In the genomic region with DNA sequence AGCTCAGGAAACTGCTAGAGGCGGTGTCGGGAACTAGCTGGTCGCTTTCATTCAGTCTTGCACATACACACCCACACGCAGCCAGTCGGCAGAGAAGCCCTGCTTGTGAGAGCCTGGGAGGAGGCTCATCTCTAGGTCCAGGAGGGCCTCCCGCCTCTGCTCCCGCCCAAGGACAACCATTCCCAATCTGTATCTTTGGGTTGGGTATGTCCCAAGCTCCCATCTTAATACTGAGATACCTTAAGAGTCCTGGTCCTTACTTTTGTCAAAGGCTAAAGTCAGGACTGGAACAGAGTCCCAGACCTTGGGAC, we compare ENCODE assay signal across 8 mouse cellular contexts. TPM values are rescaled to one million over a fixed set of nuclear protein-coding genes. Genes with fewer than 3 reads are reported as not detected.
DNase-seq lines count a peak whose midpoint lies in the region; ATAC-seq and TF ChIP-seq lines count a peak whose summit lies in the region.

No protein-coding gene starts in this region.

- H3K4me2 ChIP-seq in CH12.LX (ENCODE audit: insufficient read depth, low read depth, poor library complexity, severe bottlenecking): peak overlapping the region; percentile 41
- H3K4me2 ChIP-seq in limb, embryonic 14.5 days (replicated peaks; ENCODE audit: low read depth, low read length, severe bottlenecking): peak overlapping the region; percentile 96
- H3K4me2 ChIP-seq in neural tube, embryonic 12.5 days (replicated peaks): peak overlapping the region; percentile 87

- TF ChIP-seq CTCF in CH12.LX (conservative IDR thresholded peaks at IDR 0.05 in 1 of 2, IDR thresholded peaks at IDR 0.05 in 1 of 2; ENCODE audit: low read depth in 2 of 2, low read length in 2 of 2): no peak

- H3K4me3 ChIP-seq in heart, embryonic 10.5 days: peak overlapping the region; percentile 79
- peak overlapping the region; percentile 80 to 99 (median 80) for H3K4me3 ChIP-seq in CH12.LX (replicated peaks in 1 of 3; ENCODE audit: low read depth in 2 of 3, low read length in 2 of 3, poor library complexity in 1 of 3)
- peak overlapping the region; percentile 78 for H3K4me3 ChIP-seq in forebrain, embryonic 10.5 days
- H3K4me3 ChIP-seq in limb, embryonic 14.5 days (replicated peaks; ENCODE audit: low read length): peak overlapping the region; percentile 57
- H3K4me3 ChIP-seq in neural tube, embryonic 12.5 days: peak overlapping the region; percentile 47

- TF ChIP-seq POLR2A in CH12.LX (IDR thresholded peaks at IDR 0.05; ENCODE audit: low read depth, low read length): no peak
- TF ChIP-seq POLR2A in limb, embryonic 14.5 days (IDR thresholded peaks at IDR 0.05; ENCODE audit: borderline replicate concordance, extremely low read depth, insufficient read depth, insufficient read length): no peak

- peaks cover 48% of the 10 kb centered on the region for H3K4me1 ChIP-seq in heart, embryonic 10.5 days
- H3K4me1 ChIP-seq in CH12.LX (ENCODE audit: control insufficient read depth in 1 of 2, insufficient read depth in 2 of 2): peaks cover 35 to 52% of the 10 kb centered on the region in 2 experiments
- H3K4me1 ChIP-seq in forebrain, embryonic 10.5 days: peaks cover 57% of the 10 kb centered on the region
- H3K4me1 ChIP-seq in limb, embryonic 14.5 days (ENCODE audit: control insufficient read depth, insufficient read depth, low read length): peaks cover 21% of the 10 kb centered on the region
- peaks cover 37% of the 10 kb centered on the region for H3K4me1 ChIP-seq in neural tube, embryonic 12.5 days

- DNase-seq in heart, embryonic 10.5 days (ENCODE audit: low spot score): no peak
- no peak for DNase-seq in heart, adult 18-20 months
- no peak for DNase-seq in CH12.LX (ENCODE audit: extremely low read depth)
- no peak for DNase-seq in forebrain, embryonic 10.5 days (ENCODE audit: extremely low spot score, low spot score)
- peak; percentile 23 for DNase-seq in limb, embryonic 14.5 days (ENCODE audit: low spot score)
- no peak for DNase-seq in cerebellum, adult 9-10 months
- no peak for DNase-seq in gastrocnemius, postnatal 4 days (ENCODE audit: low spot score in 2 of 2)

- H3K9ac ChIP-seq in CH12.LX (ENCODE audit: insufficient read depth, low read depth): peak overlapping the region; percentile 61
- H3K9ac ChIP-seq in limb, embryonic 14.5 days (ENCODE audit: low read depth, low read length, severe bottlenecking): peak overlapping the region; percentile 69
- H3K9ac ChIP-seq in neural tube, embryonic 12.5 days: peak overlapping the region; percentile 52

- dilution Hi-C loops in CH12.LX (cut with MboI; ENCODE audit: extremely low pct_ligation_motif_present, extremely low pct_unique_long_range_greater_than_20kb, low sequenced_read_pairs): no loop called here

- H3K79me2 ChIP-seq in CH12.LX (replicated peaks; ENCODE audit: control insufficient read depth, extremely low read depth, insufficient read depth, poor library complexity, severe bottlenecking): peaks cover 6% of the 10 kb centered on the region; the same call in 1 of the 2 replicates

- TF ChIP-seq RAD21 in CH12.LX (IDR thresholded peaks at IDR 0.05; ENCODE audit: low read depth, low read length): no peak

- in situ Hi-C loops in CH12.LX (cut with MboI; ENCODE audit: low pct_ligation_motif_present, low pct_unique_long_range_greater_than_20kb, low sequenced_read_pairs): no loop called here

- H3K9me3 ChIP-seq in heart, embryonic 10.5 days: no peaks in the 10 kb centered on the region
- H3K9me3 ChIP-seq in CH12.LX (replicated peaks; ENCODE audit: low read length): peaks cover 8% of the 10 kb centered on the region
- H3K9me3 ChIP-seq in forebrain, embryonic 10.5 days: no peaks in the 10 kb centered on the region
- no peaks in the 10 kb centered on the region for H3K9me3 ChIP-seq in limb, embryonic 14.5 days (ENCODE audit: control insufficient read depth, low read length)
- H3K9me3 ChIP-seq in neural tube, embryonic 12.5 days: no peaks in the 10 kb centered on the region

- WGBS in heart, embryonic 10.5 days: 5% methylated on average over 7 of the region's 7 CpGs
- WGBS in forebrain, embryonic 10.5 days: 2% methylated on average over 7 of the region's 7 CpGs
- 4% methylated on average over 5 of the region's 7 CpGs for whole genome bisulfite sequencing in limb, embryonic 14.5 days
- WGBS in neural tube, embryonic 12.5 days: 4% methylated on average over 7 of the region's 7 CpGs

- ATAC-seq in limb, embryonic 14.5 days (ENCODE audit: low FRiP score, low read depth): no peak
- no peak for ATAC-seq in neural tube, embryonic 12.5 days (ENCODE audit: low FRiP score, low read depth)

- peak overlapping the region; percentile 89 for H3K27ac ChIP-seq in heart, embryonic 10.5 days
- H3K27ac ChIP-seq in CH12.LX (ENCODE audit: insufficient read depth, low read depth): no peak overlapping the region
- peak overlapping the region; percentile 87 for H3K27ac ChIP-seq in forebrain, embryonic 10.5 days
- H3K27ac ChIP-seq in limb, embryonic 14.5 days (replicated peaks; ENCODE audit: low read depth, low read length): peak overlapping the region; percentile 15
- no peak overlapping the region for H3K27ac ChIP-seq in neural tube, embryonic 12.5 days

- peaks cover 11% of the 10 kb centered on the region; the same call in 1 of the 2 replicates for H3K27me3 ChIP-seq in heart, embryonic 10.5 days (ENCODE audit: insufficient read depth, poor library complexity, severe bottlenecking)
- H3K27me3 ChIP-seq in CH12.LX (replicated peaks): no peaks in the 10 kb centered on the region
- peaks cover 32% of the 10 kb centered on the region for H3K27me3 ChIP-seq in forebrain, embryonic 10.5 days (ENCODE audit: poor library complexity, severe bottlenecking)
- no peaks in the 10 kb centered on the region for H3K27me3 ChIP-seq in limb, embryonic 14.5 days (ENCODE audit: control insufficient read depth, insufficient read depth, low read length)
- H3K27me3 ChIP-seq in neural tube, embryonic 12.5 days (replicated peaks): peaks cover 24% of the 10 kb centered on the region

- H3K36me3 ChIP-seq in heart, embryonic 10.5 days: peaks cover 9% of the 10 kb centered on the region
- peaks cover 8 to 31% of the 10 kb centered on the region in 2 experiments for H3K36me3 ChIP-seq in CH12.LX (replicated peaks in 1 of 2; ENCODE audit: control insufficient read depth in 1 of 2, insufficient read depth in 1 of 2, low read length in 1 of 2)
- H3K36me3 ChIP-seq in forebrain, embryonic 10.5 days (replicated peaks): peaks cover 11% of the 10 kb centered on the region
- H3K36me3 ChIP-seq in limb, embryonic 14.5 days (ENCODE audit: control insufficient read depth, insufficient read depth, low read length): peaks cover 11% of the 10 kb centered on the region
- no peaks in the 10 kb centered on the region for H3K36me3 ChIP-seq in neural tube, embryonic 12.5 days

- no peak for TF ChIP-seq EP300 in CH12.LX (IDR thresholded peaks at IDR 0.05; ENCODE audit: low read length)

RNA-seq across cellular contexts. Expression of gene N4bp3, which starts 0.8 kb away (rescaled TPM):
- polyA plus RNA-seq in heart, embryonic 10.5 days (2016; fragmentation: Nextera tagmentation; extraction: Ambion mirVana): 6.9 and 12.0 TPM in 2 replicates
- total RNA-seq in heart, adult 18-20 months (2021): 10 to 100 TPM in 1 of 2 experiments, 1 to 10 TPM in 1; 9.4 to 11.4 TPM
- total RNA-seq in CH12.LX (2012; rRNA removed): 19.7 and 21.2 TPM in 2 replicates
- total RNA-seq in CH12.LX (2014; rRNA removed): 17.8 and 19.1 TPM in 2 replicates
- 22.1 and 25.4 TPM in 2 replicates for polyA plus RNA-seq in CH12.LX (2012; ENCODE audit: insufficient read length, low read depth)
- polyA plus RNA-seq in forebrain, embryonic 10.5 days (2016; fragmentation: Nextera tagmentation; extraction: Ambion mirVana): 19.4 and 21.1 TPM in 2 replicates
- polyA plus RNA-seq in limb, embryonic 14.5 days (2012; rRNA removed): 22.9 and 27.2 TPM in 2 replicates
- 28.4 and 33.1 TPM in 2 replicates for polyA plus RNA-seq in limb, embryonic 14.5 days (2014; fragmentation: Nextera tagmentation; extraction: Ambion mirVana)
- 15.1 and 16.8 TPM in 2 replicates for polyA plus RNA-seq in neural tube, embryonic 12.5 days (2016; fragmentation: Nextera tagmentation; extraction: Ambion mirVana)
- 10 to 100 TPM; 20.9 to 22.7 TPM for total RNA-seq in gastrocnemius, postnatal 4 days (2021)

RNA-seq across cellular contexts. Expression of gene D930048N14Rik, which starts 0.9 kb away (rescaled TPM):
- polyA plus RNA-seq in heart, embryonic 10.5 days (2016; fragmentation: Nextera tagmentation; extraction: Ambion mirVana): 0.78 and 1.6 TPM in 2 replicates
- total RNA-seq in heart, adult 18-20 months (2021): under 1 TPM; 0.37 to 0.54 TPM
- total RNA-seq in CH12.LX (2012; rRNA removed): 1.3 and 1.5 TPM in 2 replicates
- 0.32 and 0.38 TPM in 2 replicates for total RNA-seq in CH12.LX (2014; rRNA removed)
- polyA plus RNA-seq in CH12.LX (2012; ENCODE audit: insufficient read length, low read depth): 0.78 and 0.81 TPM in 2 replicates
- 1.6 and 2.0 TPM in 2 replicates for polyA plus RNA-seq in forebrain, embryonic 10.5 days (2016; fragmentation: Nextera tagmentation; extraction: Ambion mirVana)
- 13.0 and 15.0 TPM in 2 replicates for polyA plus RNA-seq in limb, embryonic 14.5 days (2012; rRNA removed)
- 4.2 and 4.5 TPM in 2 replicates for polyA plus RNA-seq in limb, embryonic 14.5 days (2014; fragmentation: Nextera tagmentation; extraction: Ambion mirVana)
- polyA plus RNA-seq in neural tube, embryonic 12.5 days (2016; fragmentation: Nextera tagmentation; extraction: Ambion mirVana): 1.2 and 1.4 TPM in 2 replicates
- total RNA-seq in gastrocnemius, postnatal 4 days (2021): 1 to 10 TPM; 1.1 to 1.6 TPM

RNA-seq across cellular contexts. Expression of gene Rmnd5b, which starts 14.1 kb away (rescaled TPM):
- polyA plus RNA-seq in heart, embryonic 10.5 days (2016; fragmentation: Nextera tagmentation; extraction: Ambion mirVana): 34.3 and 37.9 TPM in 2 replicates
- total RNA-seq in heart, adult 18-20 months (2021): 10 to 100 TPM; 15.7 to 16.4 TPM
- total RNA-seq in CH12.LX (2012; rRNA removed): 46.6 and 46.7 TPM in 2 replicates
- 39.0 and 41.1 TPM in 2 replicates for total RNA-seq in CH12.LX (2014; rRNA removed)
- 59.5 and 60.2 TPM in 2 replicates for polyA plus RNA-seq in CH12.LX (2012; ENCODE audit: insufficient read length, low read depth)
- polyA plus RNA-seq in forebrain, embryonic 10.5 days (2016; fragmentation: Nextera tagmentation; extraction: Ambion mirVana): 37.2 and 39.1 TPM in 2 replicates
- polyA plus RNA-seq in limb, embryonic 14.5 days (2012; rRNA removed): 49.3 and 57.9 TPM in 2 replicates
- 57.4 and 59.7 TPM in 2 replicates for polyA plus RNA-seq in limb, embryonic 14.5 days (2014; fragmentation: Nextera tagmentation; extraction: Ambion mirVana)
- 57.6 and 57.7 TPM in 2 replicates for polyA plus RNA-seq in neural tube, embryonic 12.5 days (2016; fragmentation: Nextera tagmentation; extraction: Ambion mirVana)
- total RNA-seq in gastrocnemius, postnatal 4 days (2021): 10 to 100 TPM; 20.9 to 23.0 TPM

RNA-seq across cellular contexts. Expression of gene Nhp2, which starts 30.3 kb away (rescaled TPM):
- 154 and 210 TPM in 2 replicates for polyA plus RNA-seq in heart, embryonic 10.5 days (2016; fragmentation: Nextera tagmentation; extraction: Ambion mirVana)
- 10 to 100 TPM; 21.8 to 23.6 TPM for total RNA-seq in heart, adult 18-20 months (2021)
- total RNA-seq in CH12.LX (2012; rRNA removed) (489 and 641 TPM in 2 replicates), CH12.LX (2014; rRNA removed) (649 and 722 TPM in 2 replicates)
- polyA plus RNA-seq in CH12.LX (2012; ENCODE audit: insufficient read length, low read depth): 847 and 914 TPM in 2 replicates
- polyA plus RNA-seq in forebrain, embryonic 10.5 days (2016; fragmentation: Nextera tagmentation; extraction: Ambion mirVana): 273 and 279 TPM in 2 replicates
- 77.9 and 89.0 TPM in 2 replicates for polyA plus RNA-seq in limb, embryonic 14.5 days (2012; rRNA removed)
- polyA plus RNA-seq in limb, embryonic 14.5 days (2014; fragmentation: Nextera tagmentation; extraction: Ambion mirVana): 165 and 176 TPM in 2 replicates
- 121 and 122 TPM in 2 replicates for polyA plus RNA-seq in neural tube, embryonic 12.5 days (2016; fragmentation: Nextera tagmentation; extraction: Ambion mirVana)
- total RNA-seq in gastrocnemius, postnatal 4 days (2021): 10 to 100 TPM; 35.4 to 37.3 TPM

RNA-seq across cellular contexts. Expression of gene 0610009B22Rik, which starts 38.8 kb away (rescaled TPM):
- polyA plus RNA-seq in heart, embryonic 10.5 days (2016; fragmentation: Nextera tagmentation; extraction: Ambion mirVana): 61.4 and 67.7 TPM in 2 replicates
- total RNA-seq in heart, adult 18-20 months (2021): 10 to 100 TPM; 45.0 to 47.4 TPM
- total RNA-seq in CH12.LX (2012; rRNA removed): 41.8 and 45.1 TPM in 2 replicates
- total RNA-seq in CH12.LX (2014; rRNA removed): 68.1 and 68.5 TPM in 2 replicates
- 28.8 and 34.6 TPM in 2 replicates for polyA plus RNA-seq in CH12.LX (2012; ENCODE audit: insufficient read length, low read depth)
- 78.4 and 78.7 TPM in 2 replicates for polyA plus RNA-seq in forebrain, embryonic 10.5 days (2016; fragmentation: Nextera tagmentation; extraction: Ambion mirVana)
- polyA plus RNA-seq in limb, embryonic 14.5 days (2012; rRNA removed): 39.4 and 46.7 TPM in 2 replicates
- polyA plus RNA-seq in limb, embryonic 14.5 days (2014; fragmentation: Nextera tagmentation; extraction: Ambion mirVana): 74.6 and 81.9 TPM in 2 replicates
- polyA plus RNA-seq in neural tube, embryonic 12.5 days (2016; fragmentation: Nextera tagmentation; extraction: Ambion mirVana): 101 and 112 TPM in 2 replicates
- 10 to 100 TPM; 25.1 to 25.6 TPM for total RNA-seq in gastrocnemius, postnatal 4 days (2021)

Comparison
In these comparisons a context has a peak if more than half of its experiments do, and no peak if none do; other contexts are left out.
1. H3K27ac ChIP-seq: peak in heart, embryonic 10.5 days (single experiment), forebrain, embryonic 10.5 days (single experiment) and limb, embryonic 14.5 days (single experiment); none in CH12.LX (single experiment) and neural tube, embryonic 12.5 days (single experiment).
2. H3K4me2 ChIP-seq: peak in every context shown above with its lines; median percentile 96 in limb, embryonic 14.5 days; 87 in neural tube, embryonic 12.5 days; 41 in CH12.LX.
3. Peak in every context shown above with its lines, with median percentiles within 50 percentile points of each other: H3K4me3 ChIP-seq and H3K9ac ChIP-seq.